Mouse (Mus musculus) kidney, postnatal 25 days (tissue): ENCODE results near the gene Lhx6.

Source experiments
- DNase-seq, 2 experiments: peaks; one replicate each; pipeline ENCODE4 v3.0.0; 2021; ENCODE audit warnings: mixed read lengths in 2 of 2

Gene Lhx6

DNA sequence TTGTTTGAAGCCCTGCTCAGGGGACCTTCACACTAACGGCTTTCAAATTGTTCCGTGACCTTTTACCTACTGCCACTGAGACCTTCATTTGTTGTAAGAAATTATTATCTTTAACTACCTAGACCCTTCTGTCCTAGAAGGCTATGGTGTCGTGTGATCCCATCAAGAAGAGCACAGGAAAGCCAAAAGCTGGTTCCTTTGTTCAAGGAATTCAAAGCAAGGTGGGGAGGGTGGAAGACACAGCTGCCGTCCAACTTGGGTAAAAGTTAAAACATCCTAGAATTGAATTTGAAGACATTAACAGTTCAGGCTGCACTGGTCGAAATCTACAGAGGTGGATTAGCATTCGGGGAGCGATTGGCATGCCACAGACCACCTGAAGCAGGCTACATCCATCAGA, 71.2 kb downstream of the Lhx6 start:
- no peak for DNase-seq

DNA sequence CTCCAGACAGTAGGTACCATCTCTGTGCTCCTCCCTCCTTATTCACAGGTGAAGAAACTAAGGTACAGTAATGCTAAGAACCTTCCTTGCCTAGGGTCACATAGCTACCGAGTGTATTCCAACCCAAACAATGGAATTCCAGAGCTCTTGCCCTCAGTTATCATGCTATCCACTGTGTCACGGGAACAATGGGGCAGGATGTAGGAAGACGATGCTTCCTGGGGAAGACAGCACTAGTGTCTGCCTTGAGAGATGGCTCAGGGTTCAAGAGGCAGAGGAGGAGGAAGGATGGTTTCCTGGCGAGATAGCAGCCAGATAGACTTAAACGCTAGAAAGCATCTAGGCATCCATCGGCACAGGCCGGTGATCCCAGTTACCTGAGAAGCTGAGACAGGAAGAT, 72.3 kb downstream of the Lhx6 start:
- DNase-seq = peak in 1 of 2 experiments; percentile 48
